Mouse (Mus musculus): ENCODE data around the gene Ang. TPM values are rescaled to one million over a fixed set of nuclear protein-coding genes. Genes with fewer than 3 reads are reported as not detected.

Ang gene
- polyA plus RNA-seq, 1 experiment, result 0.89 TPM

DNA sequence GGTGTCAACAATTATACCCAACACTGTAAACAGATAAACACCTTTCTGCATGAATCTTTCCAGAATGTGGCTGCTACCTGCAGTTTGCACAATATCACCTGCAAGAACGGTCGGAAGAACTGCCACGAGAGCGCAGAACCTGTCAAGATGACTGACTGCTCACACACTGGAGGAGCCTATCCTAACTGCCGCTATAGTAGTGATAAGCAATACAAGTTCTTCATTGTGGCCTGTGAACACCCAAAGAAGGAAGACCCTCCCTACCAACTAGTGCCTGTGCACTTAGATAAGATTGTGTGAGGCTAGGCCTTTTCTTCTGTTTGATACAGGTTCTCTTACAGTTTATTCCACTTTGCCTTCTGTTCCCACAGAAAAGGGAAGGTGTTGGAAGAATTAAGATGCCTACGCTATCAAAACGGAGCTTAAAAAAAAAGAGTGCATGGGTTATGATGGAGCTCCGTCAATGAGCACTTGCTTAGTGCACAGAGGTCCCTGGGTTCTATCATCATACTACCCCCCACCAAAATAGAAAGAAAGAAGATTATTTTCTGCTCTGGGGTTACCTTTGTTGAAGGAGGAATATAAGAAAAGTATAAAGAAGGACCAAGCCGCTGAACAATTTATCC is 39.5 kb downstream of the Ang start:
- no peak overlapping the region for H3K4me3 ChIP-seq (ENCODE audit: control insufficient read depth, low read depth, low read length)
- no peak overlapping the region for H3K27ac ChIP-seq (ENCODE audit: control insufficient read depth, insufficient read depth, low read depth, low read length)
- no peaks in the 10 kb centered on the region for H3K27me3 ChIP-seq (ENCODE audit: control insufficient read depth, insufficient read depth, low read length)
- no peaks in the 10 kb centered on the region for H3K4me1 ChIP-seq (ENCODE audit: control insufficient read depth, insufficient read depth, low read length)
- TF ChIP-seq POLR2A (IDR thresholded peaks at IDR 0.05; ENCODE audit: control insufficient read depth, low read depth, low read length) (no peak), CTCF (IDR thresholded peaks at IDR 0.05; ENCODE audit: control insufficient read depth, insufficient read depth, insufficient replicate concordance, low read depth, low read length) (no peak)
- no peaks in the 10 kb centered on the region for H3K36me3 ChIP-seq (ENCODE audit: control insufficient read depth, insufficient read depth, low read length)

DNA sequence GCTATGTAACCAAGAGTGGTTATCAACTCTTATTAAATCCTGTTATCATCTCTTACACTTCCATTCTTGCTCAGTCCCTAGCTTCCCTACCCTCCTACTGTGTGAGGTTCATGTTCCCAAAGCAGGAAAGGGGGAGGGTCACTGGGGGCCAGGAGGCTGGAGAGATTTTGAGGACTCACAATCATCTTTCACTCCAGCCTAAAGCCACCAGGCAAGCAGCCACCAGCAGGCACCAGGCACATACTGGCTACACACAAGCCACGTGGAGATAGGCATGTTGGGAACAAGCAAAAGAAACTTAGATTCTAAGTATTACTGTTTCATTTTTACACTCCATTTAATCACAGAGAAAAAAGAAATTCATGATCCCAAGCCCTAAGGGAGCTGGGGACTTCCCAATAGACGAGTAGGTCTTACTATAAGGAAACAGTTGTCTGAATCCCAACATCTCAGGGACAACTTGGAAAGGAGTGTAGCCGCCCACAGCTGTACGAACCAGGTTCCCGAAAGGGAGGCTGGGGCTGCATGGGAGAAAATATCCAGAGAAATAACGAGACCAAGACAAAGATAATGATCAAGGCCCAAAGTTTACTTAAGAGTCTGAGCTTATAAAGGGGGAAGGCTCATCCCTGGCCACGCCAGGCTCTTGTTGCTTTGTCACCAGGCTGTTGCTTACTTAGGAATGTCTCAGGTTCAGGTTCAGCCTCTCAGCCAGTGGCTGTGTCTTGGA is 40.3 kb downstream of the Ang start:
- H3K4me1 ChIP-seq (ENCODE audit: control insufficient read depth, insufficient read depth, low read length), result no peaks in the 10 kb centered on the region
- no peak overlapping the region for H3K27ac ChIP-seq (ENCODE audit: control insufficient read depth, insufficient read depth, low read depth, low read length)
- no peak overlapping the region for H3K4me3 ChIP-seq (ENCODE audit: control insufficient read depth, low read depth, low read length)
- no peaks in the 10 kb centered on the region for H3K27me3 ChIP-seq (ENCODE audit: control insufficient read depth, insufficient read depth, low read length)
- no peaks in the 10 kb centered on the region for H3K36me3 ChIP-seq (ENCODE audit: control insufficient read depth, insufficient read depth, low read length)
- TF ChIP-seq CTCF (IDR thresholded peaks at IDR 0.05; ENCODE audit: control insufficient read depth, insufficient read depth, insufficient replicate concordance, low read depth, low read length) (no peak), POLR2A (IDR thresholded peaks at IDR 0.05; ENCODE audit: control insufficient read depth, low read depth, low read length) (no peak)

DNA sequence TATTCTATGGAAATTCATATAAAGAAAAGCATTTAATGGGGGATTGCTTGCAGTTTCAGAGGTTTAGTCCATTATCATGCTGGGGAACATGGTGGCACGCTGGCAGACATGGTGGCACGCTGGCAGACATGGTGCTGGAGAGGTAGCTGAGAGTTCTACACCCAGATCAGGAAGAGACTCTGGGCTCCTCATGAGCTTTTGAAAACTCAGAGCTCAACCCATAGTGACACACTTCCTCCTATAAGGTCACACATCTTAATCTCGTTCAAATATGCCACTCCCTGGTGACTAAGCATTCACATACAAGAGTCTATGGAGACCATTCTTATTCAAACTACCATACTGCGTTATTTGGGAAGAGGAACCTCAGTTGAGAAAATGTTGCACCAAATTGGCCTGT is 41.4 kb downstream of the Ang start:
- H3K27ac ChIP-seq (ENCODE audit: control insufficient read depth, insufficient read depth, low read depth, low read length), result no peak overlapping the region
- no peaks in the 10 kb centered on the region for H3K27me3 ChIP-seq (ENCODE audit: control insufficient read depth, insufficient read depth, low read length)
- no peak for TF ChIP-seq CTCF (IDR thresholded peaks at IDR 0.05; ENCODE audit: control insufficient read depth, insufficient read depth, insufficient replicate concordance, low read depth, low read length)
- no peak for TF ChIP-seq POLR2A (IDR thresholded peaks at IDR 0.05; ENCODE audit: control insufficient read depth, low read depth, low read length)
- no peaks in the 10 kb centered on the region for H3K36me3 ChIP-seq (ENCODE audit: control insufficient read depth, insufficient read depth, low read length)
- H3K4me1 ChIP-seq (ENCODE audit: control insufficient read depth, insufficient read depth, low read length), result no peaks in the 10 kb centered on the region
- no peak overlapping the region for H3K4me3 ChIP-seq (ENCODE audit: control insufficient read depth, low read depth, low read length)

DNA sequence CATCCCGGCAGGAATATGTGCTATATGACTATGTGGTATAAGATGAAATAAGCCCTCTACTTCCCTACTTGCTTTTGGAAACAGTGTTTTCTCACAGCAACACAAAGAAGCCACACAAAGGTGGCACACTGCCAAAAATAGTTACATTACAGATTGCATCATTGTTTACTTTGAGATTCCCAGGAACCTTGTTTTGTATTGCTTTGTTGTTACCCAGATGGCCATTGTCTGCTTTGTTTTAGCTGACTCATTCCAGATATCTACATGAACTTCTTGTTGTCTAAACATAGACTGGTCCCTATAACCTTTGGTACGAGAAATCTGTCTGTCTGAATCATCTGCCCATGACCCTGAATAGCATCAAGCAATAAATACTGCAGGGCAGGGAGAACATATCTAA is 49.4 kb downstream of the Ang start:
- Histone ChIP-seq H3K27me3 (ENCODE audit: control insufficient read depth, insufficient read depth, low read length) (no peaks in the 10 kb centered on the region), H3K36me3 (ENCODE audit: control insufficient read depth, insufficient read depth, low read length) (no peaks in the 10 kb centered on the region), H3K27ac (ENCODE audit: control insufficient read depth, insufficient read depth, low read depth, low read length) (no peak overlapping the region), H3K4me1 (ENCODE audit: control insufficient read depth, insufficient read depth, low read length) (no peaks in the 10 kb centered on the region), H3K4me3 (ENCODE audit: control insufficient read depth, low read depth, low read length) (no peak overlapping the region)
- TF ChIP-seq POLR2A (IDR thresholded peaks at IDR 0.05; ENCODE audit: control insufficient read depth, low read depth, low read length) (no peak), CTCF (IDR thresholded peaks at IDR 0.05; ENCODE audit: control insufficient read depth, insufficient read depth, insufficient replicate concordance, low read depth, low read length) (no peak)

DNA sequence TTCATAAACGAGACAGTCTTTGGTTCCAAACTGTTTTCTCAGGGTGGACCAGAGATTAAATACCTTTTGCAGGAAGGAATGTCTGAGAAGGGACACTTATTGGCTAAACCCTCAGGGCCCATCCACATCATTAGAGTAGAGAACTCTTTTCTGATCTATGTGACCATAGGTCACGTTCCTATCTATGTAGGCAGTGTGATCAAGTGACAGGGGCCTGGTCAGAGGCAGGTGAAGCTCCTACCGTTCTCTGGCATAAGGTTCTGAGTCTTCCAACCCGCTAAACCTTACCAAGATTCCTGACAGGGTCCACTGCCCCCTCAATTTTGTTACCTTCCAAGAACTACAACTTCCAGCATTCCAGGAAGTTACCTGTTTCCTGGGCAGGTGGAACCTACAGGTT is 51.2 kb downstream of the Ang start:
- Histone ChIP-seq H3K36me3 (ENCODE audit: control insufficient read depth, insufficient read depth, low read length) (no peaks in the 10 kb centered on the region), H3K27ac (ENCODE audit: control insufficient read depth, insufficient read depth, low read depth, low read length) (no peak overlapping the region), H3K4me3 (ENCODE audit: control insufficient read depth, low read depth, low read length) (no peak overlapping the region), H3K27me3 (ENCODE audit: control insufficient read depth, insufficient read depth, low read length) (no peaks in the 10 kb centered on the region), H3K4me1 (ENCODE audit: control insufficient read depth, insufficient read depth, low read length) (no peaks in the 10 kb centered on the region)
- TF ChIP-seq CTCF (IDR thresholded peaks at IDR 0.05; ENCODE audit: control insufficient read depth, insufficient read depth, insufficient replicate concordance, low read depth, low read length), result no peak
- no peak for TF ChIP-seq POLR2A (IDR thresholded peaks at IDR 0.05; ENCODE audit: control insufficient read depth, low read depth, low read length)

DNA sequence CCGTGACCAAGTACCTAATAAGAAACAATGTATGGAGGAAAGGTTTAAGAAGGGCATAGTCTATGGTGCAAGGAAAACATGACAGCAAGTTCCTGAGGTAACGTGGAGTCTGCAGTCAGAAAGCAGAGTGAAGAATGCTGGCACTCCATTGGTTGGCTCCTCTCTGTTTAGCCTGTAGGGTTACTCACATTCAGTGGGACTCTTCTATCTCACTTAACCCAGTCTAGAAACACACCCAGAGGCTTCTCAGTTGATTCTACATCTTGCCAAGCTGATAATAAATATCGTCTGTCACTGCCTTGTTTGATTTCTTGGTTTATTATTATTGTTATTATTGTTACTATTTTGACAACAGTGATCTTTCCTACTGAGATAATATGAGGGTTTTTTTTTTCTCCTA is 51.6 kb downstream of the Ang start:
- no peaks in the 10 kb centered on the region for H3K4me1 ChIP-seq (ENCODE audit: control insufficient read depth, insufficient read depth, low read length)
- H3K36me3 ChIP-seq (ENCODE audit: control insufficient read depth, insufficient read depth, low read length), result no peaks in the 10 kb centered on the region
- H3K27me3 ChIP-seq (ENCODE audit: control insufficient read depth, insufficient read depth, low read length), result no peaks in the 10 kb centered on the region
- H3K27ac ChIP-seq (ENCODE audit: control insufficient read depth, insufficient read depth, low read depth, low read length), result no peak overlapping the region
- no peak overlapping the region for H3K4me3 ChIP-seq (ENCODE audit: control insufficient read depth, low read depth, low read length)
- TF ChIP-seq CTCF (IDR thresholded peaks at IDR 0.05; ENCODE audit: control insufficient read depth, insufficient read depth, insufficient replicate concordance, low read depth, low read length), result no peak
- no peak for TF ChIP-seq POLR2A (IDR thresholded peaks at IDR 0.05; ENCODE audit: control insufficient read depth, low read depth, low read length)

DNA sequence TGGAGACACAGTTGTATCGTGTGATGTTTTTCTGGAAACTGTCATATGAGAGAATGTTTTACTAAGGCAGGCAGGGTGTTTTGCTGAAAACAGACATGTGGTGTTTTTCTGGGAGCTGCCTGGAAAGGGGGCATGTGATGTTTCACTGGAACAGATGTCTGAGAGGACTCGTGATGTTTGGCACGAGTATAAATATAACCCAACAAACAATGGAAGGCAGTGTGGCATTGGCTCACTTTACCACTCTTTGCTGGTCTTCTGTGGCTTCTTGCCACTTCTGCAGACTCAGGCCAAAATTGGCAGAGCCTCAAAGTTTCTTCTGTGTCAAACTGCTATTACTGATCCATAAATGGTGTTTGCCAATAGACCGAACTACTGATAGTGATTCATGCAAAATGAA is 52.3 kb downstream of the Ang start:
- TF ChIP-seq CTCF (IDR thresholded peaks at IDR 0.05; ENCODE audit: control insufficient read depth, insufficient read depth, insufficient replicate concordance, low read depth, low read length), result no peak
- TF ChIP-seq POLR2A (IDR thresholded peaks at IDR 0.05; ENCODE audit: control insufficient read depth, low read depth, low read length), result no peak
- Histone ChIP-seq H3K36me3 (ENCODE audit: control insufficient read depth, insufficient read depth, low read length) (no peaks in the 10 kb centered on the region), H3K27ac (ENCODE audit: control insufficient read depth, insufficient read depth, low read depth, low read length) (no peak overlapping the region), H3K27me3 (ENCODE audit: control insufficient read depth, insufficient read depth, low read length) (no peaks in the 10 kb centered on the region), H3K4me3 (ENCODE audit: control insufficient read depth, low read depth, low read length) (no peak overlapping the region), H3K4me1 (ENCODE audit: control insufficient read depth, insufficient read depth, low read length) (no peaks in the 10 kb centered on the region)
